Mouse (Mus musculus): ENCODE results near the gene Mfsd4a.

- TF ChIP-seq CTCF (IDR thresholded peaks at IDR 0.05; ENCODE audit: low read depth, low read length) (no peak), POLR2A (IDR thresholded peaks at IDR 0.05; ENCODE audit: insufficient read depth, low read length) (no peak)
Observed at GRCm38 (mm10) chr1:132090266-132090665, 22.4 kb upstream of the Mfsd4a start.

All from ES-Bruce4 (cell line).